Mouse (Mus musculus) skeletal muscle tissue, adult 2 months (tissue): Measurements from ENCODE around the gene Ptprc.

ENCODE experiments used
- DNase-seq: peaks from one replicate; pipeline ENCODE4 v3.0.0-alpha.2; 2012; ENCODE audit warnings: low read depth, low spot score

Gene Ptprc

DNA sequence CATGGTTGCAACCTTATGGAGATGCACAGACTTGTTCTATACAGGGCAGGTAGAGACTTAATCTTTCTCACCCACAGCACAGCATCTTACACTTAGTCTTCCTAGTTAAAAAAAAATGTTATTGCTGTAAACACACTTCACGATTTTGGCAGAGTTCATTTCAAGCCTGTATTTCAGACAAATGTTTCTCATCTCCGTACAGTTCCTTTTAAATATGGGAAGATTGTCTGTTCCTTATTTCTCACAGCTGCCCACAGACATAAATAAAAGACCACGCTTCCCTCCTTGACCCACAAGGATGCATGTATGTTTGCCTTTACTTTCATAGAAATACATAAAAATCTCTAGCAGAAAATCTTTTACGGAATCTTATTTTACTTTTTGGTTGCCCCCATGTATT lies 22.4 kb downstream of the Ptprc start:
- DNase-seq: no peak

DNA sequence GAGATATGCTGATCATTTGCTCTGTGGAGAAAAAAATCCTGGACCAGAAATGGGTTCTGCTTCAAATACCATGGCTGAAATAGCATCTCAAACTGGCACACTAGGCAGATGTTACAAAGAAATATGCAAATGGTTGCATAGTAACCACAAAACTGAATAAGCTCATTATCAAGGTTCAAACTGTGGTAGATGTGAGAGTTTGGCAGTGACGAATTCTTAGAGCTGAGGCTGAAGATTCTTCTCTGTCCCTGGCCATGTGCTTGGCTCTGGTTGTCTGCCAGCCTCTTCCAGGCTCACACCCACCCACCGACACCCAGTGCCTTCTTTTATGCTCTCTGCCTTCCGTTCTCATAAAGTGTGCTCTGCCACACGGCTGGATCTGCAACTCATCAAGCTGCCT lies 26.7 kb downstream of the Ptprc start:
- no peak for DNase-seq

DNA sequence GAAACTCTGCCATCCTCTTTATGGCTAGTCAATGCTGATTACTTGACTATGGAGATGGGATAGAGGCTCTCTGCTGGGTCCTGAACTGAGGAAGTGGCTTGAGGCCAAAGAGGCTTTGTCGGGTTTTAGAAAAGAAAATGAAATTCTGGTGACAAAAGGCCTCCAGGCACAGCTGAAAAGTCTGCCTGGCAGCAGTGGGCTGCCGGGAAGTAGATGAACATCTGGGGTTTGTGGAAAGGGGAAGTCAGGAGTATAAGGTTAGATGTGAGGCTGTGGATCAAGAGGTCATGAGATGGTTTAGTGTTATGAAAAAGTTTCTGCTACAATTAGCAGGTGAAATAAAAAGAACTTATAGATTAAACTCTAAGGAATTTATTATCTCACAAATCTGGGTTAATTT lies 29.9 kb downstream of the Ptprc start:
- no peak for DNase-seq

DNA sequence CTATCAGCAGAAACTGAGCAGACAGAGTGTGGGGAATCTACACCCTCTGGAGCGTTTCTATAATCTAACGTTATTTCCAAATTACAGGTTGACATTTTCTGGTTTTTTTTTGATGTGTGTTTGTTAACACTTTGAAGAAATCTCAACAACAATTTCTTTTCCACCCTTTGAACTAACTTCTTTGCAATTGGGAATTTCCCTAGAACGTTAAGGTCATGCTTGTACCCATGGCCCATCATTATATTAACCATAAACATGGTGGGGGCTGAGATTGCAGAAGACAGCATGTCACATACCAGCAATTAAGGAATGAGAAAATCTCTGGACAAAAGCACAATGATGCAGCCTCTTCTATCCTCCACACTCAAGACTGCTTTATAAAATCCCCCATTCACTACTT lies 30.4 kb downstream of the Ptprc start:
- no peak for DNase-seq

DNA sequence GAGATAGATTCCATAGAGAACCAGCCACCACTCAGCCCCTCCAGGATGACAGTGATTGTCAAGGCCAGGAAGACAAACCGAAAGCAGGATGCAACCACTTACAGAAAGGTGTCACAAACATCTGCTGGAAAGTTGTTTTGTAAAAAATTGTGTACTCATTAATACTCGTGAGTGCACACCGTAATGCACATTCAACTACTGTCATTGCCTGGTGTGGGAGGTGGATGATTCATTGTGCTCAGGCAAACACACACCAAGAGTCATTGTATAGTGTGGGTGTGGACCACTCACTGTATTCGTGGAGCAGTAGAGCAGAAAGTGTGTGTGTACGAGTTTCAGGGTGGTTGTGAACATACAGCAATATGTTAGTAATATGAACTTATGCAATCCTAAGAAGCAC lies 31.1 kb downstream of the Ptprc start:
- DNase-seq: no peak

DNA sequence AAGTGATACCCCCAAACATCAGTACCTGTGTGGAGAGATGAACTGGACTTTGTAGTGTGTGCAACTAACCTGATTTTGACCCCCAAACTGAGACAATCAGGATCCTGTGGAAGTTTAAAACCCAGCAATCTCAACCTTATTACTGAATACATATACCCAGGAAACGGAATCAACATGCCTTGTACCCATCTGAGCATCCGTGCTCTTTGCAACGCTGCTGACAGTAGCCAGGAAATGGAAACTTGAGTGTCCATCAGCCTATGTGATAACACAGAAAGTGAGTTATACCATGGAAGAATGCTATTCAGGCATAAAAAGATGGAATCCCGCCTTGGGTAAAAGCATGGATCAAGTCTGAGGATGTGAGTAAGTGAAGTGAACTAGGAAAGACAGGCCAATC lies 34.7 kb downstream of the Ptprc start:
- DNase-seq: no peak

DNA sequence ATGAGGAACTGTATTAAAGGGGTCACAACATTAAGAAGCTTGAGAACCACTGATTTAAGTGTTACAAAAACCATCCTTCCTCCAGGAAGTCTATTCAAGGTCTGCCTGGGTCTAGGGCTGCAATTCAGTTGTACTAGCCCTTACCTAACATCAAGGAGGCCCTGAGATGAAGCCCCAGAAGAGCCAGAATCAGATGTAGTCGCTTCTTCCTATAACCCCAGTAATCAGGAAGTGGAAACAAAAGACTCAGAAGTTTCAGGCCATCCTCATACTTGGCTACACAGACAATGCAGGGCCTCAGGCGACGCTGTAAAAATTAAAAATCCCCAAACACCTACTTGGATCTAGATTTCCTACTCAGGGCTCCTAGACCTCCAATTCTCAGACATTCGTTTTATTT lies 37.8 kb downstream of the Ptprc start:
- no peak for DNase-seq

DNA sequence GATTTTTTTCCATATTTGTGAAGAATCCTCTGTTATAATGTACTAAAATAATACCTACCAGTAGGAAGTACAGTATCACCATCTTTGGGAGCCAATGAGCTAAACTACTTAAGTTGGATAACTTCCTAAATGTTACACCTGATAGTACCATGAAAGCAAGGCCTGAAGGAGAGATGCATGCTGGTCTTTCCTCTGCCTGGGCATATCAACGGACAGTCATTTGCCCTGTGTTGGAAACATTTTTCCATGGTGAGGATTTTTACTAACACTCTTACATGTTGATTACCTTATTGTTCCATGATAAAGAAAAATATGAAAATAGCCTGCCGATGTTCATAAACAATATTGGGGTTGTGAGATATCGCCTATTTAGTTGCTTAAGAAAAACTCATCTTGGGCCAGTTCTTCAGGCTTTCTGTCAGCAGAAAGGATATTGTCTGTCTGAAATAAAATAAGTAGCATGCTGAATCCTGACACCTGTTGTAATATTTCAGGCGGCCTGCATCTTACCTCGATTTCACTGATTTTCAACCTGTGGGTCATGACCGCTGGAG lies 38.4 kb downstream of the Ptprc start:
- no peak for DNase-seq

DNA sequence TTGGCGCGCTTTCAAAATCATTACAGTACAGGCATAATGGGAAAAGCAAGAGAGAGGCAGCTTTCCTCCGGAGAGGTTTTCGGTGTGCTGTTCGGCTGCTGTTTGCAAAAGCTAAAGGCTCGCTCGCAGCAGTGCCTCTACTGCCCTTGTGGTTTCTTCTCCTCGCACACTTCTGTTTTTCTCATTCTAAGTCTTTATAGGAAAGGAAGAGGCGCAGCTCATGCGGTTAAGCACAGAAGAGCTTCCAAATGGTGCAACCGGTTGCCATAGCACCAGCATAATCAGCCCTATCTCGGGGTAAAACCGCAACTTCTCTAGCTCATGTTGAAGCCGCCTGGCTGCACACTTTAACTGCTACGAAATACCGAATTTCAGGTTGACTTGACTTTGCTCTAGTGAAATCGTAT lies 39.1 kb downstream of the Ptprc start:
- DNase-seq: peak; percentile 80

DNA sequence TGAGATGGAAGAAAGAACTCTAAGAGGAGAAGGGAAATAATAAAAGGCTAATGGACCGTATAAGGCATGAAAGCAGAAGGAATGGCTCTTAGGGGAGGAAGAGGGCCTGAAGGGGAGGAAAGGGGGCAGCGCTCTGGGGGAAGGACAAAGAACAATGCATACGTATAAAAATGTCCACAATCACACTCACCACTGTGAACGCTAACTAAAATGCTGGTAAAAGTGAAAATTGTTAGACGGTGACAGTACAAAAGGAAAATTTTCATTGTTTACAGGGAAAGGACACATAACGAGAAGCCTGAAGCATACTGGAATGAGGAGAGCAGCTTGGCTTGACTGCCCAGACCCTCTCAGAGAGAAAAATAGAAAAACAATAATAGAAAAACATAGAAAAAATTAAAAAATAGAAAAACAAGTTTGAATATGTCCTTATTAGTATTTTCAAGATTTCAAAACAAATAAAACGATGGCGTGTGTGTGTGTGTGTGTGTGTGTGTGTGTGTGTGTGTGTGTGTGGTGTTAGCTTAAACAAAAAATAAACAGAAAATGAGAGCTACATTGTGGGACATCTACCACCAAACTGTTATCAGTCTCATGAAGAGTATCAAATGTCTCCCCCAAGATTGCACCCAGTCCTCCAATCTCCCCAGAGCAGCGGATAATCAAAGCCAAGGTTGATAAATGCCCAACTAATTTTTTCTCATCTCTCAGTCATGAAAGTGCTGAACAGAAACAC lies 39.7 kb downstream of the Ptprc start:
- no peak for DNase-seq

DNA sequence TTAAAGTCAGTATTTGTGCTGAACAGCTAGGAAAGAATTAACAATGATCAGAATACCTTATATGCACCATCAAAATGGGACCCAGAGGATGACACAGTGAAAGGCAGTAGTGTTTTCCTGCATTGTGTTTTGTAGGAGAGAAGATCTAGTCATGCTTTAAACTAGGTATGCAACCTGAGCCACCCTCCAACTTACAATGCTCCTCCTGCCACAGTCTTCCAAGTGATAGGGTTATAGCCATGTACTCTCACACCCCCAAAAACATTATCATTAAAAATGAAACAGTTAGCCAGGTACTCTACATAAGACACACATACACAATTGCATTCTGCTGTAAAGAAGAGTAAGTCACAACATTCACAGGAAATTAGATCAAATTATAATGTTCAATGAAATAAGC lies 40.4 kb downstream of the Ptprc start:
- no peak for DNase-seq

DNA sequence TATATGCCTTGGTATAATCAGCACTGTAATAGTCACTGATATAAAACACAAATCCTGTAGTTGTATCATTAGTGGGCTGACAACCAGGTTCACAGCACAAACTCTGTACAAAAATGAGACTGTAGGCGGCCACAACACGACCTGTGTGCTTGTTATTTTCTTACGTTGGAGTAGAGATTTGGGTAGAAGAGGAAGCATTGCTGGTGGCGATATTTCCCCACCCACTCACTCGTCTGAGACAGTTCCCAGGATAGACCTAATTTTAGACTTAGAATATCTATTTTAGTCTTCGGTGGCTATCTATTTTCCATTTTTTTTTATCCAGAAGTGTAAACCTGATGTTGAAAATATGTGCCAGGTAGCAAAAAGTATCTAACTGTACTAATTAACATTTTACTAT lies 41.2 kb downstream of the Ptprc start:
- no peak for DNase-seq

DNA sequence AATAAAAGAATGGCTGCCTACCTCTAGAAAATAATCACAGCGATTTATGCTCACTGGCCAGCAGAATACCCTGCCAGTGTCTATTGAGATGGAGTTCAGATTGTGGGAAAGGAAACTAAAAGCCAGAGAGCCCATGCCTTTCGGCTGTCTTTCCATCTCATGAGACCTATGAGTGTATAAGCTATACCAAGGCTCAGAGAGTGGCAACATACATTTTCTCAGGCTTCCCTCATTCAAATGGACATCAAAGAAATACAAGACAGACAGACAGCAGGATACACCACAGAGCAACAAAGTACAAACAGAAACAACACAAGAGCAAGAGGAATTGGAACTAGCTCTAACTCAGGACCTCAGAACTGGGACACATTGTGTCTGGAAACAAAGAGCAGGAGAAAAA lies 43.8 kb downstream of the Ptprc start:
- no peak for DNase-seq

DNA sequence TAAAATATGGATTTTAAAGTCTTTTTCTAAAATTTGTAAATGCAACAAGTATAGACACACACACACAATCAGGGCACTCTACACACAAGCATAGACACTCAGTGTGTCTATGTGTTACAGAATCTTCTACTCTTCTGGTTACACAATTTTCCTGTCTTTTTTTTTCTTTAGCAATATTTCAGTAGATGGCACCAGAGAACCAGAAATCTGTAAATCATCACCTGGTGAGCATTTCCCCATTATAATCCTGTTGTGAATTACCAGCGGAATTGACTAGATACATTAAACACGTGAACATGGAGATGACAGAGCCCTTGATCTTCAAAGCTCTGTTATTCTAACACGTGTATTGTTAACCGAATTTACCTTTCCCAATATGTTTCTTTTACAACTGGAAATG lies 45.4 kb downstream of the Ptprc start:
- no peak for DNase-seq

DNA sequence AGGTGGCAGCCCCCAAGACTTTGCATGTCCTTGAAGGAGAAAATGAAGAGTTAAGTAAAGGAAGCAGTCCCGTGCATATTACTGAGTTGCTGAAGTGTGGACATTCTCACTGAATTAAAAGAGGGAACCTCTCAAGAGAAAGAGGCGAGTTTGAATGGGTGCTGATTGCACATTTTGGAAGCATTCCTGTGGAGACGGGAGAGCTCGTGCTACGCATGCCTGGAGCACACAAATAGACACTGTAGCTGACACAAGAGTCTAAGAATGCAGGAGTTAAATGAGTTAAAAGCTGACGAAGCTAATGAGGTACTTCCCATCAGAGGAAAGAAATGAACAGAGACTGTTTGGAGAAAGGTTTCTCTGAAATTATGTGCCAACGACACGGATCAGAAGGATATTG lies 48.7 kb downstream of the Ptprc start:
- DNase-seq: no peak

DNA sequence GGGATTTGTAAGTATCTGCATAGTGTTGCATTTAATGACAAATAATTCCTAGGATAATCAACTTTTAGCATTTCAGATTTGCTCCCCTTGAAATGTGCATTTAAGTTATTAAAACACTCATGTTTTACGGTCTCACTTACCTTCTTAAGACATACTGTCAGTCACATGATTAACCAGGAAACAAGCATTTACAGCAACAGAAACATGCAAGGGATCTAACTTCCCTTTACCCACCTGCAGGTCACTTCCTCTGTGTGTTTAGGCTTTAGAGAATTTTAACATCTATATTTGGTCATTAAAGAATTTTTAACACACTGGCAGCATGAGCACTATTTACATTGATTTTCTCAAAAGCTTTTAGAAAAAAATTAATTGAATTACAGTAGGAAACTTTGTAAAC lies 50.2 kb downstream of the Ptprc start:
- DNase-seq: no peak

DNA sequence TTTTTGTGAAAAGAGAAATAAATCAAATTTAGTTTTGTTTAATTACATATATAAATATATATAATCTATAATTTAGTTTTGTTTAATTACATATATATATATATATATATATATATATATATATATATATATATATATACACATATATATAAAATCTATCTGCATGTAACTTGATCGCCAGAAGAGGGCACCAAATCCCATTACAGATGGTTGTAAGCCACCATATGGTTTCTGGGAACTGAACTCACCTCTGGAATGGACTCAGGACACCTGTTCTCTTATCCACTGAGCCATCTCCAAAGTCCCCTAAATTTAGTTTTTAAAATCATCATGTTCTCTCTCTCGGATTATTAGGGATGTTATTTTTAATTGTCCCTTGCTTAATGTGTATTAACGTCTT lies 51.6 kb downstream of the Ptprc start:
- DNase-seq: no peak

DNA sequence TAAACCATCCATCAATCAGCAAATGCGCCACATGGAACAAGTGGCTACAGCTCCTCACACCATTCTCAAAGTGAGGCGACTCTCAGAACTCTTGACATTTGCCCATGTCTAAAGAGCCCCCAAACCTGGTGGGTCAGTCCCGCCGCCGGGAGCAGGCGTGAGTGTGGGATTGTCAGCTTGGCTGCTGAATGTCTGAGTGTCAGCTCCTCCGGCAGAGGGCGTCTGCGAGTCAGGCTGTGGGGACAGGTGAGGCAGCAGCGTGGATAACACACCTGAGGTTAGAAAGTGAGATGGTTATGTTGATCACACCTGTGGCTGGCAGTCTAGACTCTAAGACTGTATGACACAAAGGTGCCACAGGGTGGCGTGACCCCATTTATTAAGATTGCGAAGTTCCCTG lies 55.6 kb downstream of the Ptprc start:
- DNase-seq: no peak

DNA sequence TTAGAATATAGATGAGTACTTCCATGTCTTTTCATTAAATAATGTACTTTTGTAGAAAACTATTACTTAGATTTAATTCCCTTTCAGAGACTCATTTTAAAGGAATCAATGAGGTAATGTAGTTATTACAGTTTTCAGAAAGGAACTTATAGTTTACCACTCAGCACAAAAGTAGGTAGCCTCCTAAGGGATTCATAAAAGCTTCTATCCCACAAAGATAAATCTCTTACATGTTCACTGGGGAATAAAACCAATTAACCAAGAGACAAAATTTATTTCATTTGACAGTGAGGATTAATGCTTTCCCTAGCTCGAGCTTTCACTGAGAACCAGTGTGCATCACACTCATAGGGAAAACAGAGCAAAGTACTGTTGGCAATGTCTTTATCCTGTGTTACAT lies 82.3 kb downstream of the Ptprc start:
- DNase-seq: no peak

DNA sequence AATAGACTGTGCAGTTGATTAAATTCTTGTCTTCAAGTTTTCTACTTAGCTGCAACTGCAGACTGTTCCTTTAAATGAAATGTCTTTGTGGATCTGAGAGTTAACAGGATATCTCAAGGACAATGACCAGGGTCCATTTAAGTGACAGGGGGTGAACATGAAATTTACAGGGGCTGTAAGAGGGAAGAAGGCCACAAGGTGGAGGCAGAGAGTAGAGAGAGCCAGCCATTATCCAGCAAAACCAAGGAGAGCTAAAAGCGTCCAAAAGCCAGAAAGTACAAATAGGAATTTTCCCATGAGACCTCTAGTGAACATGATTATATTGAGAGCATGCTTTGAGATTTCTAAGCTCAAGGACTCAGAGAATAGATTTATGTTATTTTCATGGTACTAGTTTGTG lies 89.7 kb downstream of the Ptprc start:
- DNase-seq: no peak

DNA sequence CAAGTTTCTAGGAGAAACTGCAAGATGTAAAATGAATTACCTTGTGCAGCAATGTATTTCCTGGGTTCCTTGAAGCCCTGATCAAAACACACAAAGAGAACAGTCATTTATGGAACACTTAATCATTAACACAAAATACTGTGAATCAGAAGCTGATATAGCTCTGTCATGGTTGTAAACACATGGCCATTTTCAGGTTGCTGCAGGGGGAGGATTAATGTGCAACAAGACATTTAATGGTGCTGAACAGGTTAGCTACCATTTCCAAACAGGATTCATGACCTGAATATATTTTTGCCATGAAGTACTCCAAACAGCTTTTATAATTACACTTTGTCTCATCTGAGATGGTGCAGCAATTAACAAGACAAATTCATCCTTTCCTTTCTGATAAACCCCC lies 91.8 kb downstream of the Ptprc start:
- DNase-seq: no peak

DNA sequence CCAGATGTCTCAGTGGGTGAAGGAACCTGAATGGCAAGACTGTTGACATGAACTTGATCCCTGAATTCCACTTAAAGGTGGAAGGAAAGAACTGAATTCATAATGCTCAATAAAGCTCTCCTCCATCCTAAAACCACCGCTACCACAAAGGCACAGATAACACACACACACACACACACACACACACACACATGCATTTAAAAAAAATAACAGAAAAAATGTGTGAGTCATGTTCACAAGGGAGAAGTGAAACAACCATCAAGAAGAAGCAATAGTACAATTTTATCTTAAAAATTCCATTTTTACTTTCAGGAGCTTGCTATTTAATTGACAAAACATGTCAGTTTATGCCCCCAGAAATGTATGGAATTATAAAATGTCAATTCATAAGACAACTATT lies 95.2 kb downstream of the Ptprc start:
- DNase-seq: no peak

DNA sequence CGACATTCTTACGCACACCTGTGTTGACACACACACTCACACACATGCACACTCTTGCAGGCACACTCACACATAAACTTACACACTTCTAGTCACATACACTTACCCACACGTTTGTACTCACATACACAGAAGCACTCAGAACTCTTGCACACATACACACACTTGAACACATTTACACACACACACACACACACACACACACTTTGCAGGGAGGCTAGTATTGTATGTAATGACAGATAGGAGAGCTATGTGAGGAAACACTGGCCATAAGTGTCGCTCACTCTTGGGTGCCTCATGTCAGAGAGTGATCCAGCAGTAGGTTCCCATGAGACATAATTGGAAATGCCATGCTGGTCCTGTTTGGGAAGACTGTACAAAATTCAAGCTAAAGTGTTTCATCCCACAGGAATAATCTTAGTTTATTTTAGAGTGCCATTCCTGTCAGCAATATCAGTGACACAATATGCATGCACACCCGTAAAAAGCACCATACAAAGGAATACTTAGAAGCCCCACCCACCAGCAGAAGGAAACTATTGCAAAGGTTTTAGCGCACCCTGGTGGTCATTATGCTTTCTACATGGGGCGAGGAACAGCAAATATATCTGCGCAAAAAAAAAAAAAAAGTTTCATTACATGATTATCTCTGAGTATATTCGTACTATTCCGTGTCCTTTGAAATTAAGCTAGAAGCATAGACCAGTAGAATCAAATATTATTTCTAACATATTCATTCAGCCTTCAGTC lies 131.1 kb downstream of the Ptprc start:
- DNase-seq: peak; percentile 61
